Mouse (Mus musculus): Measurements from ENCODE around the gene Ptprg.

DNA sequence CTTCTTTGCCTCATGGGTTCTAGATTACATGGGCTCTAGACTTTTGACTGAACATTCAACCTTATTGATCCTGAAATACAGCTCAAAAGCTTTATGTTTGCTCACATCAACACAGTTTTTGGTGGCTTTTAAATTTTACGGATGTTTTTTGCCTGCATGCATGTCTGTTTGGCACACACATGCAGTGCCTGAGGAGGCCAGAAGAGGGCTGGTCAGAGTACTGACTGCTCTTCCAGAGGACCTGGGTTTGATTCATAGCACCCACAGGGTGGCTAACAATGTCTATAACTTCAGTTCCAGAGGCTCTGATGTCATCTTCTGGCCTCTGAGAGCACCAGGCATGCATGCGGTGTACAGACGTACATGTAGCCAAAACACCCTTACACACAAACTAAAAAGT, 12.0 kb downstream of the Ptprg start:
- no peak for TF ChIP-seq POLR2A (IDR thresholded peaks at IDR 0.05; ENCODE audit: low read depth, low read length)
- no peak for TF ChIP-seq CTCF (IDR thresholded peaks at IDR 0.05; ENCODE audit: extremely low read depth, insufficient read length, insufficient replicate concordance, low read depth, low read length)

Measured in small intestine, adult 2 months (tissue).